In the genomic region with DNA sequence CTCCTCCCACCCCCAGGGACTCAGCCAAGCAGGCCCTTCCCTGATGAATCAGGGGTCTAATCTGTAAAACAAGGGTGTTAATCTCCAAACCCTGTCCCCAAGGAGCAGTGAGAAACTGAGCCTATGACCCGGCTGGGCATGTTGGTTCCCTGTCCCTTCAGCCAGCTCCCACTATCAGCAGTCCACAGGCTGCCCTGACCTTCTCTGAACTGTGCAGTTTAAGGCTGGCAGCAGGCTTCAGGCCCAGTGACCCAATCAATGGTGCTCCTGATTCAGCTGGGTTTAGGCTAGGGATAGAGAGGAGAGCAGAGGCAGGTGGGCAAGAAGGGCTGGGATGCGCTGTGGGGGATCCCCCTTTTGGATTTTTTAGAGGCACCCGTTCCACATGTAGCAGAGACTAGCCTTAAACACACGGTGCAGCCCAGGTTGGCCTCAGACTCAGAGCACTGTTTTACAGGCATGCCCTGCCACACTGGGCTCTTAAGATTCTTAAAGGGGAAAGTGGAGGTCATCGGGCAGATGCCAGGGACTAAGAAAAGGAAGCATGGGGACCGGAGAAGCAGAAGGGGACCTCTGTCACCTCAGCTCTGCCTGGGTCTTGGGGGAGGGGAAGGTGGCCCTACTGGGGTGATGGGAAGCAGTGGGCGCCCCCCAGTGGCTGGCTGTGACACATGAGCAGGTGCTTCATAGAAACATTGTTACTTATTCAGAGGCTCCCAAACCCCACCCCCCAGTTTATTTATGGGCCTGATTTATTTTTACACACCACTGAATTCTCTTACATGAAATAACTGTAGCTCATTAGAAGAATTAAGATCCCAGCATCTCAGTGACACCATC, we compare ENCODE assay signal across 8 mouse cellular contexts. TPM values are rescaled to one million over a fixed set of nuclear protein-coding genes. Genes with fewer than 3 reads are reported as not detected.
DNase-seq lines count a peak whose midpoint lies in the region; ATAC-seq and TF ChIP-seq lines count a peak whose summit lies in the region.
"Had no signal": no experiment of that assay in that cellular context is flagged by ENCODE, and none has a peak within 500 bp of the region (broad histone marks: within the 10 kb centered on the region; RNA-seq: fewer than 3 reads in every experiment).

No protein-coding gene starts in this region.

- no peak overlapping the region for H3K27ac ChIP-seq in kidney, postnatal 0 days
- H3K27ac ChIP-seq: neural tube, embryonic 13.5 days had no signal

- TF ChIP-seq CTCF in kidney, postnatal 0 days (IDR thresholded peaks at IDR 0.05; ENCODE audit: low read depth) = peak; percentile 69

- no peak overlapping the region for H3K9ac ChIP-seq in kidney, postnatal 0 days (ENCODE audit: low read depth, low read length)
- H3K9ac ChIP-seq: neural tube, embryonic 13.5 days had no signal

- H3K4me3 ChIP-seq in kidney, postnatal 0 days (replicated peaks; ENCODE audit: low read depth, low read length) = no peak overlapping the region
- H3K4me3 ChIP-seq: neural tube, embryonic 13.5 days had no signal

- peak; percentile 68 for DNase-seq in urinary bladder, postnatal 14 days (ENCODE audit: low spot score)
- DNase-seq in urinary bladder, adult 18-20 months (ENCODE audit: low spot score in 2 of 2) = no peak
- peak; percentile 52 for DNase-seq in c-Kit-positive CD71-negative TER-119-negative erythroid progenitor cells, embryonic 14.5 days (ENCODE audit: low read depth)
- peak; percentile 84 for DNase-seq in frontal cortex, postnatal 10 days (ENCODE audit: low spot score in 2 of 2)
- DNase-seq in kidney, postnatal 0 days (ENCODE audit: low spot score) = peak; percentile 68
- DNase-seq in lung, postnatal 14 days = peak; percentile 74
- peak; percentile 47 to 71 for DNase-seq in spleen, adult 18-20 months

- H3K4me2 ChIP-seq in kidney, postnatal 0 days (ENCODE audit: low read length) = no peak overlapping the region
- H3K4me2 ChIP-seq: neural tube, embryonic 13.5 days had no signal

- H3K9me3 ChIP-seq in kidney, postnatal 0 days (replicated peaks; ENCODE audit: low read length) = no peaks in the 10 kb centered on the region
- H3K9me3 ChIP-seq: neural tube, embryonic 13.5 days had no signal

- peaks cover 13% of the 10 kb centered on the region; the same call in 1 of the 2 replicates for H3K4me1 ChIP-seq in kidney, postnatal 0 days (replicated peaks; ENCODE audit: insufficient read depth, low read length)

- 27% methylated on average over 7 of the region's 7 CpGs for WGBS in kidney, postnatal 0 days

- peaks cover 8% of the 10 kb centered on the region for H3K27me3 ChIP-seq in kidney, postnatal 0 days (ENCODE audit: insufficient read depth, low read length)

- no peaks in the 10 kb centered on the region for H3K36me3 ChIP-seq in kidney, postnatal 0 days (ENCODE audit: insufficient read depth, low read length)
- H3K36me3 ChIP-seq: neural tube, embryonic 13.5 days had no signal

- 0 out of 2 replicates have a peak, but pooled peaks have one; percentile 3 for ATAC-seq in kidney, postnatal 0 days (replicated peaks; ENCODE audit: low FRiP score, low read depth)

RNA-seq across cellular contexts. Expression of a gene that starts 19.2 kb away (rescaled TPM):
- 0.59 and 0.70 TPM in 2 replicates for polyA plus RNA-seq in kidney, postnatal 0 days (2015; fragmentation: Nextera tagmentation; extraction: Ambion mirVana)

RNA-seq across cellular contexts. Expression of a gene that starts 56.6 kb away (rescaled TPM):
- 0.08 and 0.28 TPM in 2 replicates for polyA plus RNA-seq in kidney, postnatal 0 days (2015; fragmentation: Nextera tagmentation; extraction: Ambion mirVana)

Comparison
In these comparisons a context has a peak if more than half of its experiments do, and no peak if none do; other contexts are left out.
1. DNase-seq: peak in urinary bladder, postnatal 14 days (single experiment), c-Kit-positive CD71-negative TER-119-negative erythroid progenitor cells, embryonic 14.5 days (single experiment), frontal cortex, postnatal 10 days (2 of 2), kidney, postnatal 0 days (single experiment), lung, postnatal 14 days (single experiment) and spleen, adult 18-20 months (2 of 2); none in urinary bladder, adult 18-20 months (0 of 2).